Mouse (Mus musculus): ENCODE data around the gene Dnajb7.

Gene Dnajb7

GRCm38 (mm10) chr15:81365246-81365645 is 42.9 kb downstream of the Dnajb7 start:
- no peak for DNase-seq (ENCODE audit: low spot score)

GRCm38 (mm10) chr15:81364271-81364670 is 43.8 kb downstream of the Dnajb7 start:
- no peak for DNase-seq (ENCODE audit: low spot score)

GRCm38 (mm10) chr15:81362501-81362900 is 45.6 kb downstream of the Dnajb7 start:
- DNase-seq (ENCODE audit: low spot score): no peak

GRCm38 (mm10) chr15:81361417-81362015 is 46.6 kb downstream of the Dnajb7 start:
- no peak for DNase-seq (ENCODE audit: low spot score)

DNA sequence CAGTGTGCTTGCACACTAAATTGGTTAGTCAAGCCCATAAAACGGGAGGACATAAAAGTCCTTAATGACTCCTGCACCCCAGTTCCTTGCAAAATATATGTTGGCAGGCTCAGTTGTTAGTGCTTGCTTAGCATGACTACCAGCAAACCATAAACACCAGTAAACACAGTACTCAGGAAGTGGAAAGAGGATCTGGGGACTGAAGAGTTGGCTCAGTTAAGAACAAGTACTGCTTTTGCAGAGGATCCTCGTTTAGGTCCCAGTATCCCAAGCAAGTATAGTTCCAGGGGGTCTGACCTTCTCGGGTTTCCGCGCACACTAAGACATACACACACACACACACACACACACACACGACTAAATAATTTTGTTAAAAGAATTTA is 47.1 kb downstream of the Dnajb7 start:
- no peak for DNase-seq (ENCODE audit: low spot score)

- DNase-seq (ENCODE audit: low spot score): peak; percentile 78
These were observed 47.6 kb downstream of the Dnajb7 start, which contains the start of gene Slc25a17 for GRCm38 (mm10) chr15:81360345-81361021. Gene Slc25a17 (minus strand): TSS chr15:81360812.

DNA sequence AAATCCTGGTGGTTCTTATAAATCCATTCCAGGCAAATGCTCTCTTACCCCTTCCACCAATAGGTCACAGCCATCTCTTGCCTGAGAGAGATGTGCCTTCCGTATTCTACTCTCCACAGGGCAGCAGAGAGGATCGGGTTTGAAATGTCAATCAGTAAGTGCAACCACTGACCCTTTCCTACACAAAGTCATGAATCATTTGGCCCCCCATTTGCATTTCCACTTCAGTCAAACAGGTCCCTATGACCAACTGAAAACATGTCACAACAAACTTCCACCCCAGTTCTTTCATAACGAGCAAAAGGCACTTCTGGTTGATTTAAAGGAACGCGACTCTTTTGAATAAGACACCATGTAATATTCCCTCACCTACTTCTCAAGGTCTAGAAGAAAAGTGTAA is 48.7 kb downstream of the Dnajb7 start:
- DNase-seq (ENCODE audit: low spot score): no peak

DNA sequence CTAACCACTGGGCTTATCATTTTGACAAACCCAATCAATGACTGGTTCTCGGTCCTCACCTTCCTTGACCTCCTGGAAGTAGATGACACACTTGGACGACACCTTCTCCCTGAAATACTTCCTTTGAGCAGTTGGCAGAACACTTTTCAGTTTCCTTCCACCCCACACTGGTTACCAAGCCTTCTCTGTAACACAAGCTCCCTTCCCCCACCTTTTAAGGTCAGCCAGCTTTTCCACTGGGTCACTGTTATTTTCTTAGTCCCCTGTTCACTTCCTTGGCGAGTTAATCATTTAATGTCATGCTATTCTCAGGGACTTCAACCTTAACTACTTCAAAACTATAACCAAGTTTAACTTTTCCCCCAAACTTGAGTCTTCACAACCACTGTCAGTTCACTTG is 49.2 kb downstream of the Dnajb7 start:
- no peak for DNase-seq (ENCODE audit: low spot score)

DNA sequence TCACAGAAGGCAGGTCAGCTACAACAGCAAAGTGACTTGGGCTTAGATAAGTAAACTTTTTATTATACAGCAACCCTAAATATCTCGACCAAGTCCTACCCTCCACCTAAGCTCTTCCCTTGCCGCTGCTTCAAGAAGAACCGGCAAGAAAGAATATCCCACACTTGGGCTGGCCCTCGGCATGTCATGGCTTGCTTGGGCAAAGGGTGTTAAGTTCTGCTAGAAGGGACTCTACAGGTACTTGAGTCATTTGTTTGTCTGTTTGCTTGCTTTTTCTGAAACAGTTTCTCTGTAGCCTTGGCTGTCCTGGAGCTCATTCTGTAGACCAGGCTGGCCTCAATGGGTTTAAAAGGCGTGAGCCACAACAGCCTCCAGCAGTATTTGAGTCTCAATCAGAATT is 51.2 kb downstream of the Dnajb7 start:
- no peak for DNase-seq (ENCODE audit: low spot score)
